Comparison of ENCODE assay signal across 30 mouse cellular contexts in the genomic region with DNA sequence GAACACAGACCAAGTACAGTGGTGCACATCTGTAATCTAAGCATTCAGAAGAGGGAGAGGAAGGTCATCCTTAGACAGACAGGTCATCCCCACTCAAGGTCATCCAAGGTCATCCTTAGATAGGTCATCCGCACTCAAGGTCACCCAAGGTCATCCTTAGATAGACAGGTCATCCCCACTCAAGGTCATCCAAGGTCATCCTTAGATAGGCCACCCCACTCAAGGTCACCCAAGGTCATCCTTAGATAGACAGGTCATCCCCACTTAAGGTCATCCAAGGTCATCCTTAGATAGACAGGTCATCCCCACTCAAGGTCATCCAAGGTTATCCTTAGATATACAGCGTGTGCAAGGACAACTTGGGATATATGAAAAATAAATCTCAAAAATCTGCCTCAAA.
DNase-seq lines count a peak whose midpoint lies in the region; ATAC-seq and TF ChIP-seq lines count a peak whose summit lies in the region.
"Had no signal": no experiment of that assay in that cellular context is flagged by ENCODE, and none has a peak within 500 bp of the region (broad histone marks: within the 10 kb centered on the region; RNA-seq: fewer than 3 reads in every experiment).

No protein-coding gene starts in this region.

- H3K9me3 ChIP-seq in heart, embryonic 11.5 days (replicated peaks; ENCODE audit: control insufficient read depth, low read length), result no peaks in the 10 kb centered on the region
- H3K9me3 ChIP-seq in heart, postnatal 0 days (replicated peaks; ENCODE audit: control insufficient read depth, low read length), result no peaks in the 10 kb centered on the region
- no peaks in the 10 kb centered on the region for H3K9me3 ChIP-seq in heart, embryonic 10.5 days
- H3K9me3 ChIP-seq: embryonic facial prominence, embryonic 13.5 days; forebrain, embryonic 12.5 days; hindbrain, embryonic 10.5 days; hindbrain, embryonic 13.5 days; intestine, embryonic 15.5 days; kidney, embryonic 15.5 days had no signal

- H3K27ac ChIP-seq in heart, embryonic 11.5 days (ENCODE audit: low read depth, low read length), result no peak overlapping the region
- H3K27ac ChIP-seq in heart, postnatal 0 days (ENCODE audit: low read depth), result peak overlapping the region; percentile 28
- H3K27ac ChIP-seq in heart, embryonic 10.5 days, result no peak overlapping the region; the same call in 1 of the 2 replicates
- H3K27ac ChIP-seq: embryonic facial prominence, embryonic 13.5 days; forebrain, embryonic 12.5 days; hindbrain, embryonic 10.5 days; hindbrain, embryonic 13.5 days; intestine, embryonic 15.5 days; kidney, embryonic 15.5 days had no signal

- WGBS in heart, embryonic 11.5 days (ENCODE audit: insufficient replicate concordance), result 87% methylated on average over 2 of the region's 2 CpGs
- 86% methylated on average over 2 of the region's 2 CpGs for WGBS in heart, postnatal 0 days
- WGBS in heart, embryonic 10.5 days, result 90% methylated on average over 2 of the region's 2 CpGs

- 0 out of 2 replicates have a peak, but pooled peaks have one; percentile 26 for ATAC-seq in cerebellum, adult (ENCODE audit: insufficient number of reproducible peaks, low FRiP score, low TSS enrichment)
- no peak for ATAC-seq in heart, embryonic 11.5 days (replicated peaks; ENCODE audit: insufficient number of reproducible peaks, low FRiP score, low TSS enrichment)
- no peak for ATAC-seq in heart, postnatal 0 days (ENCODE audit: insufficient read depth, low read depth)
- ATAC-seq: activated CD4-positive, CD25-positive, alpha-beta regulatory T cell, adult 4 months; hindbrain, embryonic 16.5 days; intestine, embryonic 15.5 days; Patski had no signal

- H3K36me3 ChIP-seq in heart, embryonic 11.5 days (ENCODE audit: control insufficient read depth, insufficient read depth, low read length), result no peaks in the 10 kb centered on the region
- 0 out of 2 replicates have a peak, but pooled peaks cover 9% of the 10 kb centered on the region for H3K36me3 ChIP-seq in heart, postnatal 0 days (replicated peaks; ENCODE audit: control insufficient read depth, insufficient read depth, low read length)
- H3K36me3 ChIP-seq in heart, embryonic 10.5 days, result no peaks in the 10 kb centered on the region
- H3K36me3 ChIP-seq: embryonic facial prominence, embryonic 13.5 days; forebrain, embryonic 12.5 days; hindbrain, embryonic 10.5 days; hindbrain, embryonic 13.5 days; intestine, embryonic 15.5 days; kidney, embryonic 15.5 days had no signal

- no peak overlapping the region for H3K9ac ChIP-seq in heart, embryonic 11.5 days (ENCODE audit: low read depth, low read length)
- H3K9ac ChIP-seq in heart, postnatal 0 days (replicated peaks; ENCODE audit: low read depth, low read length), result no peak overlapping the region
- H3K9ac ChIP-seq: embryonic facial prominence, embryonic 13.5 days; forebrain, embryonic 12.5 days; heart, embryonic 12.5 days; hindbrain, embryonic 13.5 days; intestine, embryonic 15.5 days; kidney, embryonic 15.5 days had no signal

- TF ChIP-seq EP300 in heart, postnatal 0 days (IDR thresholded peaks at IDR 0.05; ENCODE audit: low read depth), result peak; percentile 32; the same call in 1 of the 2 replicates

- no peaks in the 10 kb centered on the region for H3K27me3 ChIP-seq in heart, embryonic 11.5 days (ENCODE audit: control insufficient read depth, insufficient read depth, low read length)
- H3K27me3 ChIP-seq in heart, postnatal 0 days (ENCODE audit: control insufficient read depth, insufficient read depth, low read length), result no peaks in the 10 kb centered on the region
- H3K27me3 ChIP-seq in heart, embryonic 10.5 days (ENCODE audit: insufficient read depth, poor library complexity, severe bottlenecking), result no peaks in the 10 kb centered on the region
- H3K27me3 ChIP-seq: CH12.LX; embryonic facial prominence, embryonic 13.5 days; forebrain, embryonic 12.5 days; heart, embryonic 12.5 days; hindbrain, embryonic 13.5 days; intestine, embryonic 15.5 days; kidney, embryonic 15.5 days; Patski had no signal

- no peak for DNase-seq in cerebellum, postnatal 4 days (ENCODE audit: low spot score in 2 of 2)
- peak; percentile 76 for DNase-seq in heart, adult 11 months
- DNase-seq in heart, postnatal 0 days (ENCODE audit: low spot score), result no peak
- no peak for DNase-seq in heart, embryonic 10.5 days (ENCODE audit: low spot score)
- DNase-seq in R1 (ENCODE audit: low read depth, low spot score), result peak; percentile 45
- DNase-seq in Muller cell, postnatal 12 days (ENCODE audit: inconsistent ontology term), result no peak
- DNase-seq: adrenal gland, adult 8-10 months; adrenal gland, postnatal 25 days; cerebellum, adult 18-20 months; cerebellum, adult 9-10 months; cerebellum, postnatal 14 days; gastrocnemius, postnatal 10 days; gastrocnemius, postnatal 36 days; heart, postnatal 36 days; kidney, adult 11 months; kidney, adult 8-10 months had no signal

- H3K4me2 ChIP-seq in heart, embryonic 11.5 days, result no peak overlapping the region
- no peak overlapping the region for H3K4me2 ChIP-seq in heart, postnatal 0 days (ENCODE audit: low read depth, low read length)
- H3K4me2 ChIP-seq: embryonic facial prominence, embryonic 13.5 days; forebrain, embryonic 12.5 days; heart, embryonic 12.5 days; hindbrain, embryonic 13.5 days; intestine, embryonic 15.5 days; kidney, embryonic 15.5 days had no signal

- TF ChIP-seq CTCF in heart, postnatal 0 days (IDR thresholded peaks at IDR 0.05; ENCODE audit: low read depth), result no peak

- H3K4me1 ChIP-seq in heart, embryonic 11.5 days (ENCODE audit: control insufficient read depth, insufficient read depth, low read length), result peaks cover 8% of the 10 kb centered on the region
- peaks cover 9% of the 10 kb centered on the region; the same call in 1 of the 2 replicates for H3K4me1 ChIP-seq in heart, postnatal 0 days (ENCODE audit: control insufficient read depth, insufficient read depth)
- H3K4me1 ChIP-seq in heart, embryonic 10.5 days, result peaks cover 19% of the 10 kb centered on the region; the same call in 1 of the 2 replicates
- H3K4me1 ChIP-seq: embryonic facial prominence, embryonic 13.5 days; forebrain, embryonic 12.5 days; hindbrain, embryonic 10.5 days; hindbrain, embryonic 13.5 days; intestine, embryonic 15.5 days; kidney, embryonic 15.5 days had no signal

- H3K4me3 ChIP-seq in heart, embryonic 11.5 days (ENCODE audit: low read depth, low read length), result no peak overlapping the region
- no peak overlapping the region for H3K4me3 ChIP-seq in heart, postnatal 0 days (ENCODE audit: low read depth, low read length)
- H3K4me3 ChIP-seq in heart, embryonic 10.5 days, result no peak overlapping the region
- H3K4me3 ChIP-seq: embryonic facial prominence, embryonic 13.5 days; erythroblast, embryonic 14.5 days; forebrain, embryonic 12.5 days; heart, embryonic 12.5 days; hindbrain, embryonic 10.5 days; hindbrain, embryonic 13.5 days; intestine, embryonic 15.5 days; kidney, embryonic 15.5 days had no signal

Comparison
In these comparisons a context has a peak if more than half of its experiments do, and no peak if none do; other contexts are left out.
1. DNase-seq: peak in heart, adult 11 months (single experiment) and R1 (single experiment); none in cerebellum, postnatal 4 days (0 of 2), heart, postnatal 0 days (single experiment), heart, embryonic 10.5 days (single experiment) and Muller cell, postnatal 12 days (single experiment).